Mouse (Mus musculus): ENCODE results near the gene Hykk.
"Not testable (repeated sequence)": the region's sequence is repeated elsewhere in the genome, so short reads cannot be mapped to it uniquely, and the experiment has no call there.

The Hykk gene

DNA sequence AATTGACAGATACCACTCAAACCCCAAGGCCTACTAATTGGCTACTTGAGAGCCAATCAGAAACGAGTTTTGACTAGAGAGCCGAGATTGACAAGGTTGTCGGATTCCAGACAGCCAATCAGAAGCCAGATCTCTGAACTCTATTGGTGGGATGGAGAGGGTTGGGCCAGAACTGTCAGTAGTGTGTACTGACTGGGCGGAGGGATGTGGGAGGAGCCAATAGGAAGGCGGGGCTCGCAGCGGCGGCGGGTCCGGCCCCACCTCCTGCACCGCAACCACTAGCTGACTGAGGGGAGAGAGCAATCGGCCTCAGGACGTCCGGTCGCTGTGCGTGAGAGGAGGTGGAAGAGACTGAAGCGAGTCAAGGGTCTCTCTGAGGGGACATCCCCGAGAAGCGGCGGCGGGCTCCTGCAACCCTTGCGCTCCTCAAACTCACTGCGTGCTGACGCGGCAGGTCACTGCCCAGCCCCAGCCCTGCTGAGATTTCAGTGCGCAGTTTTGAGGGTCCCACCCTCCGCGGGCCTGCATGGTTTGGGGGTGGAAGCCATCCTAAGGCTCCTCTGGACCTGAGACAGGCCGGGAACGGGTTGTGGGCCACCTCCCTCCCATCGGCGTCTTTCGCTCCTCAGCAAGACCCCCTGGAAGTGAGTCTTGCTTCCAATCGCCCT lies at the start of gene Hykk:
TSS of gene Hykk (plus strand) at position 274 of the 668 bp plus-strand sequence.
- DNase-seq (ENCODE audit: extremely low spot score), result peak; percentile 94

DNA sequence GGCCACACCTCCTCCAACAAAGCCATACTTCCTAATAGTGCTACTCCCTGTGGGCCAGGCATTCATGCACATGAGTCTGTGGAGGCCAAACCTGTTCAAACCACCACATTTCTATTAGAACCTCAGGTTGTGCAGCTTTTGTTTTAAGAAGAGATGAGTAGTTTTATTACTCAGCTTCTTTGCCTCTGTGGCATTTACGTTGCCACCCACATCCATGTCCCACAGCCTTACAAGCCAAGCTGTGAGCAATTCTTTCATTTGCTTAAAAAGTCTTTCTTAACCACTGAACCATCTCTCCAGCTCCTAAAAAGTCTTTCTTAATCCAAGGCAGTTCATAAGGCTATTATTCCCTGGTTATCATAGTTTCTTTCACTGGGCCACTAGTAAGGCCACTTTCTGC lies 38.3 kb upstream of the Hykk start:
- no peak for DNase-seq (ENCODE audit: extremely low spot score)

DNA sequence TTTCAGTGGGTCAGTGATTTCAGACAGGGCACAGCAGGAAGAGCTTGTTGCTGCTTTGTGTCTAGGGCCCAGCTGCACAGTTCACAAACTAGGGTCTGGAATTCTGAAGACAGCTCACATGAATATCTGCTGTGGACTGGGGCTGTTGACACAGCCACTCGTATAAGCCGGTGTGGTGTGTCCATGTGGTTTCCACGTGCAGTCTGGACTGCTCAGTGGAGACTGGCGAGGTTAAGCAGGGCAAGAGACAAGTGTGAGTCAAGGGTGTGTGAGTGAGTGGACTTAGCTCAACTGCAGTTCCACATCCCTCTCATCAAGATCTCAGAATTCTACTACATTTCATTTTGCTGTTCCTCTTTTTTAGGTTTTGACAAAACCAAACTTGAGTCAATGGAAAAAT lies 25.0 kb upstream of the Hykk start:
- no peak for DNase-seq (ENCODE audit: extremely low spot score)

DNA sequence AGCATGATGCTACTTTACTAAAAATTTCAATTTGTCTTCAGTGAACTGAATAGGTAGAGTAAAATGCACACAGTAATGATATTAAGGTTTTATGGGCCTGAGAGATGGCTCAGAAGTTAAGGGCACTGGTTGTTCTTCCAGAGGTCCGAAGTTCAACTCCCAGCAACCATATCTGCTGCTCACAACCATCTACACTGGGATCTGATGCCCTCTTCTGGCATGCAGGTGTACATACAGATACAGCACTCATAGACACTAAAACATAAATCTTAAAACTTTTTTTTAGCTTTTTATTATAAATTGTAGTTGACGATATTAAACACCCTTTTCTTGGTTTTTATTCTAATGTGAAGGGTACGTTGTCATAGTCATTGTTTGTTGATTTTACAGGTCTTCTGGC lies 20.0 kb upstream of the Hykk start:
- DNase-seq (ENCODE audit: extremely low spot score), result no peak

DNA sequence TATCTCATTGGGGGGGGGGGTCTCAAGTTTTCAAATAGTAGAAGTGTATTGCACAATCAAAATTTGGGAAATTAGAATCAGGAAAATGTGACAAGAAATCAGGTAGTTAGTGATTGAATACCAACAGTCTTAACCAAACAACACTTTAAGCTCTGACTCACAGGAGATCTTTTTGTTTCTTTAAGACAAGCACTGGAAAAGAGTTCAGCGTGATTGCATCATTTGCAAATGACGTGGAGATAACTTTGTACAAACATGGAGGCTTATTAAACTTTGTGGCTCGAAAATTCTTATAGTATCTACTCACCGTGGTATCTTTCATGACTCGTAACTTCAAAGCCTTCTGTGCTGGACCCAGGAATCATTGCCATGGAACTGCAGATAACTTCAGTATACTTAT lies 7.6 kb upstream of the Hykk start:
- no peak for DNase-seq (ENCODE audit: extremely low spot score)

DNA sequence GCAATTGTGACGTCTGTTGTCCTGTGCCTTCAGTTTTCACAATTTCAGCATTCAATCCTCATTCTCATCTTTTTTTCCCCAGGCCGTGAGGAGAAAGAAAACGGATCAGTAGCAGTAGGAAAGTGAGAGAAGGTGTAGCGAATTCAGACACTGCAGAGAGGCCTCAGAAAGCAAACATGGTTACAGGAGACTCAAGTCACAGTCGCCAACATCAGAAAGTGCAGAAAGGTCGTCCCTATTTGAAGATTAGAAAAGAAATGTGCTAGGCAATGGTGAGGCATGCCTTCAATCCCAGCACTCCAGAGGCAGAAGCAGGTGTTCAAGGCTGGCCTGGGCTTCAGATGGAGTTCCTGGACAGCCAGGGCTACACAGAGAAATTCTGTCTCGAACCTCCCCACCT lies 1.5 kb upstream of the Hykk start:
- DNase-seq (ENCODE audit: extremely low spot score), result no peak

DNA sequence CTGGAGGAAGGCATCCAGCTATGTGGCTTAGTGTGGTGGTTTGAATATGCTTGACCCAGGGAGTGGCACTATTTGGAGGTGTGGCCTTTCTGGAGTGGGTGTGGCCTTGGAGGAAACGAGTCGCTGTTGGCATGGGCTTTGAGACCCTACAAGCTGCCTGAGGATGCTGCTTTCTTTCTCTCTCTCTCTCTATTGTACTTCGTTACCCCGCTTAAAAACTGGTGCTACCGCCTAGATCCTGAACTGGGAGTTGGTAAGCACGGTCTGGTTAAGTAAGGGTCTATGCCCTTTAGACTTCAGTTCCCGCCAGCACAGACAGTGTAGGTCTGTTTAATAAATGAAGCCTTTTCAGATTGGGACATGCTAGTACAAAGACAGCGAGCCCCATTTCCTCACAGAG lies 682 bp upstream of the Hykk start:
- no peak for DNase-seq (ENCODE audit: extremely low spot score)

DNA sequence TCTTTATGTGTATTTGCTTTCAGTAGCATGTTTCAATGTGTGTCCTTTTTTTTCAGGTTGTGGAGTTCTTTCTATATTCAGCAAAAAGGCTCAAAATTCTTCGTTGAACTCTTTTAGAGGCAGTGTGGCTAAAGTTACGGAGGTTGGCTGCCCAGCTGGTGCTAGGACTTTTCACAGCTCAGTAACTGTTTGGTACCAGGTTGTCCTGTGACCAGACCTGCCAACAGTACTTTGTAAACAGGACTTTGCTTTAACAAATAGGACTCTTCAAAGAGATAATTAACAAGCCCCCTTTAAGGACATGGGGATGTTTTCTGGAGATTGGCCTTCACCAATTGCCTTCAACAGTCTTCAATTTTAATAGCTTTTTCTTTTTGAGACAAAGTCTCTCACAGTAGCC lies 1.1 kb downstream of the Hykk start:
- DNase-seq (ENCODE audit: extremely low spot score), result no peak

DNA sequence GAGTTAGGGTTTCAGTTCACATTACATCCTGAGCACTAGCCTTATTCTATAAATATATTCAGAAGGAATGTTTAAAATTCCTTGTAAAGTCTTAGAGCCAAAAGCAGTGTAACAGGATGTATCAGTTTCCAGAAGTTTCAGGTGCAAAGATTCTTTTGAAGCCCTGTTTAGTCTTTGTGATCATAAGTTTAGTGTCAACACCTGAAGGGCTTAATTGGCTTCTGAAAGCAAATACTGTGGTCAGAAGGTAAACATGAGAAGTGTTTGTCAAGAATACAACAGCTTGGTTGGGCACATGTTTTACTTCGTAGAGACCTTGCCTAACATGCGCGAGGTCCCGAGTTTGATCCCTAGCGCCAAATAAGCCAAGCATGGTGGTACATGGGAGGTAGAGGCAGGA lies 1.7 kb downstream of the Hykk start:
- no peak for DNase-seq (ENCODE audit: extremely low spot score)

DNA sequence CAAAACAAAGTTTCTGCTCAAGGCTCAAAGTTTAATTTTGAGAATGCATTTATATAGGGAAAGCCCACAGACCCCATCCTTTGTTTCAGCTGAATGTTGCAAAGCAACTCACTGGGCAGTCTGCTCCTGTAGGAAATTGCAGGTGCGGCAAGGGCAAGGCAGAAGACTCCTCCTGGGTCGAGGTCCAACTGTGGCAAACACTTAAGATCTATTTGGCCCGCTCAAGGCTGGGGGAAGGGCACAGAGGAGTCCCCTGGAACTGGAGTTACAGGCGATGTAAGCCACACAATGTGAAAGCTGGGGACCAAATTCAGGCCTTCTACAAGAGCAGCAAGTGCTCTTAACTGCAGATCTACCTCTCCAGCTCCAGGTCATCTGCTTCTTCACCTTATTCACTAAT lies 2.9 kb downstream of the Hykk start:
- DNase-seq (ENCODE audit: extremely low spot score), result no peak

DNA sequence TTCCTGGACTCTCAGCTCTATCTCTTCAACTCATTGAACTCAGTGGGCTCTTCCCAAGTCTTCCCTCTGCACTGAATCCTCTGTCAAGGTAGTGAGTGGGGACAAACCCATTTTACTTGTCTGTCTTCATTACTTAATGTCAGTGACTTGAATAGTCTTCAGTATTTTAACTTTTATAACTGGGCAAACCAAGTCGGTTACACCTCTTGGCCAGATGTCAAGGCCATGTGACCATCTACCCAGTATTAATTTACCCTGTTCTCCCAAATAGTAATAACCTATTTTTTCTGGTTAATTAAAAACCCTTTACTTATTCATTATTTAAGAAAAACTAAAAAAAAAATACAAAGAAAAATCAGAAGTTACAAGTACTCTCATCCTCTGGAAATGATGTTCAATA lies 13.7 kb downstream of the Hykk start:
- DNase-seq (ENCODE audit: extremely low spot score), result no peak

DNA sequence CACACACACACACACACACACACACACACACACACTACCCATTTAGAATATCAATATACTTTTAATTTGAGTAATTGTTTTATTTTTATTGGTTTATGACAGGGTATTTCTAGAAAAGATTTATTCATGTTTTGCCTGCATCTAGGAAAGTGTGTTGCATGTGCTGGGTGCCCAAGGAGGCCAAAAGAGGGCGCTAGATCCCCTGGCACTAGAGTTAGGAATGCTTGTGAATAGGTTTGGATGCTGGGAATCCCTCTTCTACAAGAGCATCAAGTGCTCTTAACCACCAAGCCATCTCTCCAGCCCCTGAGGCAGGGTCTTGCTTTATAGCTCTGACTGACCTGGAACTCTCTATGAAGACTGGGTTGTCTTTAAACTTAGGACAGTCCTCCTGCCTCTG lies 14.7 kb downstream of the Hykk start:
- no peak for DNase-seq (ENCODE audit: extremely low spot score)

DNA sequence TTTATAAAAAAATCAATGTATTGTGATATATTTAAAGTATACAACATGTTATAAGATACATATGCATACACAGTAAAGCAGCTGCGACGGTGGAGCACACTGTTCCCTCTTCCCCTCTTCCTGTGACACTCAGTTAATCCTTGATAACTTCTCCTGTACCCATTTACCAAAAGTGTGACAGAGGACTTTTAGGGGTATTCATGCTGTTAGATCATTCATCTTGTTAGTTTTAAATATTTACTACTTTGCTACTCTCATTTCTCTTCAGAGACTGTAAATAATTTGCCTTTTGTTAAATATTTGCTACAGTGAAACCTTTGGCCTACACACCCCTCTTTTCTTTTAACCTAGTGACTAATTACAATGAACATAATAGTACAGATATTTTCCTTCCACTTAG lies 15.3 kb downstream of the Hykk start:
- DNase-seq (ENCODE audit: extremely low spot score), result no peak

DNA sequence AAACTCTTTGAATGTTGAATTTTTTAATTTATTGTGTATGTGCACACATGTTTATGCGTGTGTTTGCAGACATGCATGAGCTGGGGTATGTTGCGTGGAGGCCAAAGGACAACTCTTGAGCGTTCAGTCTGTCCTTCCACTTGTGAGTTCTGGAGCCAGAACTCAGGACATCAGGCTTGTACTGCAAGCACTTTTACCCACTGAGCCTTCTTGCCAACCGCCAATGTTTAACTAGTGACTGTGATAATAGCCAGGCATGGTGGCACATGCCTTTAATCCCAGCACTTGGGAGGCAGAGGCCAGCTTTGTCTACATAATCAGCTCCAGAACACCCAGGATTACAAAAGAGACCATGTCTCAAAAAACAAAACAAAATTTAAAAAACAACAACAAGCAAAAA lies 25.0 kb downstream of the Hykk start:
- DNase-seq (ENCODE audit: extremely low spot score), result no peak

DNA sequence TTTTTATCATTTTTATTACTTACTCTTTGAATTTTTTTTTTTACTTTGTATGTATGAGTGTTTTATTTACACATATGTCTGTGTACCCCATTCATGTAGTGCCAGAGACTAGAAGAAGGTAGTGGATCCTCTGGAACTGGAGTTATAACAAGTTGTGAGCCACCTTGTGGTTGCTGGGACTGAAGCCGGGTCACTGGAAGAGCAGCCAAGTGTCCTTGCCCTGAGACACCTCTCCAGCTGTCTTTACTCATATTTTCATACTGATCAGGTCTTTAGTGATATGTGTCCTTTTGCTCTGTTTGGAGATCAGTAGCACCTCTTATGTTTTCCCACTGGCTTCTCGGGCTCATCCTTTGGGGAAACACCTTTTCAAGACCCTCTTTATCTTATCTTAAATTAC lies 27.4 kb downstream of the Hykk start:
- DNase-seq (ENCODE audit: extremely low spot score), result no peak

DNA sequence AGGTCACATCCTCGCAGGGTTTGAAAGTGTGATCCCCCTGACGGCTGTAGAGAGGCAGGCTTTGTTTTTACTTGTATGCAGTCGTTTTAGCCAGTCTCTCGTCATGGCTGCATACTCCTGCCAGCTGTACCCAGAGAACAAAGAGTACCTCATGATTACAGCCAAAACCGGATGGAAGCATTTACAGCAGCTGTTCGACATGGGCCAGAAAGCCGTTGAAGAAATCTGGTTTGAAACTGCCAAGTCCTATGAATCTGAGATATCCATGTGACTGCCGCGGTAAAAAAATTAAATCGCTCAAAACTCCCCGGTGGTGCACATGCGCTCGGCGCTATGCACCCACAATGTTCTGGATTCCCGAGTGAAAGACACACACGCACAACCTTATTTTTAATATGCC lies 29.2 kb downstream of the Hykk start:
- DNase-seq (ENCODE audit: extremely low spot score), result no peak

DNA sequence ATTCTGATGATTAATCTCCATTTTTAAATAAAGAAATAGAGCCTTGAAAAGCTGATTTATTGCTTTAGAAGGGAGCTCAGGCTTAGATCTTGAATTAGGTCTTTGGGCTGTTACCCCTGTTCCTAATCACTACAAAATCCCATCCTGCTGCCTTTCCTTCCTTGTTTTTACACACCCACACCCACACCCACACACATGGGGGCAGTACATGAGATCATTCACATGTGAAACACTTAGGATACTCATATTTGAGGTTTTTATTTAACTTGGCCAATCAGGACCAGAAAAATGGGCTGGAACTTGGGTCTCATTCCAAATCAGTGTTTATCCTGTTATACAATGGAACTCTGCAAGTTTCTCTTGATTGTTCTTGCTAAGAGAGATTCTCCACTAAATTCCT lies 32.4 kb downstream of the Hykk start:
- no peak for DNase-seq (ENCODE audit: extremely low spot score)

DNA sequence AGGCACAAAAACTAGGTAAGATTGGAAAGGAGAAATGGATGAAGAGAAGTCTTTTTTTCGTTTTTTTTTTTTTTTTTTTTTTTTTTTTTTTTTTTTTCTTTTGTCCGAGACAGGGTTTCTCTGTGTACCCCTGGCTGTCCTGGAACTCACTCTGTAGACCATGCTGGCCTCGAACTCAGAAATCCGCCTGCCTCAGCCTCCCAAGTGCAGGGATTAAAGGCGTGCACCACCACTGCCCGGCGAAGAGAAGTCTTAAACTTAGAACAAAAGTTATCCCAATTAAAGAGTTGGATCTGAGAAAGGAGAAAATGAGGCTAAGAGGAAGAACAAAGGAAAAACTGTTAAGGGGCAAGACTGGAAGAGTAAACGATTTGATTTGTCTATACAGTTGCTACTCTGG lies 33.1 kb downstream of the Hykk start:
- DNase-seq (ENCODE audit: extremely low spot score), result not testable (repeated sequence)

DNA sequence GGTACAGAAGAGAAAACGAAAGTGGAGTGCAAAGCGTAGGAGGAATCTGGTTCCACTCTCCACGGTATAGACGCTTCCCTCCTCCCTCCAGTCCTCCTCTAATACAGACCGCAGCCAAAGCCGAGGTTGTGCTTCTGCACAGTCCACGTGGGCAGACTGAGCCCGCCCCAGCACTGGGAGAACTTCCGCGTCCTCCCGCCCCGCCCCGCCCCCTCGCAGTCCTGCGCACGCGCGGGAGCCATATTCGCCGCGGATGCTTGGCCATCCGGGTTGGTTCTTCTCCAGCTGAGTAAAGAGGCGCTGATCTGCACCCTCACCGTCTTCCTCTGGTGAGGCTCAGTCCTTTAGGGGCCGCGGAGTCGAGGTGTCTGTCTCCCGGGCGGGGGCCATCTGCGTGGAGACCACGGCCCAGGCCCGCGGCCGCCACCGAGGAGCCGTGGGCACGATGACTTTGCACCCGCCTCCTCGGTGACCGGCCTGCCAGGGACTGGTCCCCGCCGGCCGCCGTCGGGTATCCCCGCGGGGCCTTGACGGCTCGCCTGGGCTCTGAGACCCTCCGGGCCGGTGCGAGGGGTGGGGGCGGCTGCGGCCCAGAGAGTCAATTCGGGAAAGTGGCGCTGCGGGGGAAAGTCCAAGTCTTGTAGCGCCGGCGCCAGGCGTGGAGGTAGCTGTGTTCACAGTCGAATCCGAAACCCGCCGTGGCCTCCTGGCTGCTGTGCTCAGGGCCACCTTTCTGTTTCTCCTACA lies 33.7 kb downstream of the Hykk start, which contains the start of the genes Psma4 and AY074887:
TSS of gene Psma4 (plus strand) at position 216 of the 747 bp plus-strand sequence.
TSS of gene AY074887 (minus strand) at position 424 of the 747 bp plus-strand sequence.
- peak; percentile 96 for DNase-seq (ENCODE audit: extremely low spot score)

DNA sequence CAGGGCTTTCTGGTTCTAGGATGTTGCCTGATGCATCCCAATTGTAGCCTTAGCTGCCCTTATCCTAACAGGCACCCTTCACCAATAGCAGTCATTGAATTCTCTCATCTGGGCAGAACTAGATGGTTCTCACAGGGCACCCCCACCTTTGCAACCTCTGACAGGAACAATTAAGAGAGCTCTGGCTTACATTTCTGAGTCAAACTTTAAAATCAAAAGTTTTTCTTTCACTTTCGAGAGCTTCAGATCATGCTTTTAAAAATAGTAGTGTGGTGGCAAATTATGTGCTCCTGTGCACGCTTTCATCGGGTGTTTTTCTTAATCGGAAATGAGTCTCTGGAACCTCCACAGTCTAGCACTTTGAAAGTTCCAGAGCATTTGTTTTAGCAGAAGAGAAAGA lies 44.0 kb downstream of the Hykk start:
- no peak for DNase-seq (ENCODE audit: extremely low spot score)

DNA sequence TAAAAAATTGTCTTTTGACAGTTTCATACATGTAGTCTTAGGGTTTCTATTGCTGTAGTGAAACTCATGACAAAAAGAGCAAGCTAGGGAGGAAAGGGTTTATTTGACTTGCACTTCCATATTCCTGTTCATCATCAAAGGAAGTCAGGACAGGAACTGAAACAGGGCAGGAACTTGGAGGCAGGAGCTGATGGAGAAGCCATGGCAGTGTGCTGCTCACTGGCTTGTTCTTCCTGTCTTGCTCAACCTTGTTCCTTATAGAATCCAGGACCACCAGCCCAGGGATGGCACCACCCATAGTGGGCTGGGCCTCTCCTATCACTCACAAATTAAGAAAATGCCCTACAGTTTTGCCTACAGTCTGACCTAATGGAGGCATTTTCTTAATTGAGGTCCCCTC lies 46.6 kb downstream of the Hykk start:
- no peak for DNase-seq (ENCODE audit: extremely low spot score)

DNA sequence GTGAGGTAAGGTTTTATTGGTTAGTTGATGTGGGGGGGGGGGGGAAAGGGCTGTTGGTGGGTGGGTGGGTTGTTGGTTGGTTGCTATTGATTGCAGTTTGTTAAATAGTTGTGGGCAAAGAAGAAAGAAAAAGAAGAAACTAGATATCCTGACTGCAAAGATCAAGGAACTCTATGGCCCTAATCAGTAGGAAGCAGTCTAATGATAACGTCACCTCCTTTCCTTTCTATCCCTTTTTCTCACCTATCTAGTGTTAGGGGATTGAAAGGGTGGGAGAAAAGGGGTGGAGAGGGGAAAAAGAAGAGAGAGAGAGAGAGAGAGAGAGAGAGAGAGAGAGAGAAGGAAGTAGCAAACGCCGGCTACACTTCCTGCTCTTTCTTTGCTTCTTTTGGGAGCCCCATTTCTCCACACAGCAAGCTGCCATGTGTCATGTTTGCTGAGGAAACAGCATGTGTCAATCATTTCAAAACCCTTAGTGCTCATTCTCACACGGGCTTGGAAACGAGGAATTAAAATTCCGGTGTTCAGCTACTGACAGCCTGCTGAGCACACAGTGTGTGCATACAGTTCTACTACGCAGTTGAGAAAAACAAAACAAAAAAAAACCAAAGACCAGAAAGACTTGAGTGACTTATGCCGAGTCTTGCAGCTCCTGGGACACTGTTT lies 53.0 kb downstream of the Hykk start:
- DNase-seq (ENCODE audit: extremely low spot score), result no peak

DNA sequence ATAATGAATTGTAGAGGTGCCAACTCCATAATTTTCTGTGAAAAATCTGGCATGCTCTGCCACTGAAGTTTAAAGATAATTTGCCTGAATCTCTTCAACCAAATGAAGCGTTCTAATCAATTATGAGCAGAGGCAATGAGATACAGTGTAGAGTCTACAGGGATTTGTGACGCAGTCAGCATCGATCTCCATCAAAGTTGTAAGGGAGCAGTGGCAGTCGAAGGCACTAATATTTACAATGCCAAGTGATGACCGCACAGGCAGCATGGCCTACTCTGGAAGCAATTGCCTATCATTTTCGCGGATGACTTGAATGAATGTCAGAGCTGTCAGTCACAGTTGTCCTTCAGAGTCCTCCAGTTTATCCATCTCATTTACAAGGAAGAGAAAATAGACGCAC lies 63.6 kb downstream of the Hykk start, which contains the start of gene Chrna5:
TSS of gene Chrna5 (plus strand) at position 207 of the 400 bp plus-strand sequence.
- DNase-seq (ENCODE audit: extremely low spot score), result no peak

All from embryo, embryonic 9.5 days (tissue).